Mouse (Mus musculus) heart, adult 8-10 months (tissue): Measurements from ENCODE around the gene Smim15. TPM values are rescaled to one million over a fixed set of nuclear protein-coding genes. Genes with fewer than 3 reads are reported as not detected.
A peak's percentile ranks its signal among the peaks of the same experiment; 100 is the strongest.

ENCODE experiments used
- DNase-seq: peaks from one replicate; pipeline ENCODE4 v3.0.0; 2022; ENCODE audit warnings: low spot score
- total RNA-seq, 4 experiments: library from RNA; stranded (reverse); gene quantifications; 2 replicates each; pipeline ENCODE4 v1.2.4; 2022

The Smim15 gene
- total RNA-seq, 4 experiments from 2014 or later, result 18.8 to 24.6 (median 20.2) TPM

DNA sequence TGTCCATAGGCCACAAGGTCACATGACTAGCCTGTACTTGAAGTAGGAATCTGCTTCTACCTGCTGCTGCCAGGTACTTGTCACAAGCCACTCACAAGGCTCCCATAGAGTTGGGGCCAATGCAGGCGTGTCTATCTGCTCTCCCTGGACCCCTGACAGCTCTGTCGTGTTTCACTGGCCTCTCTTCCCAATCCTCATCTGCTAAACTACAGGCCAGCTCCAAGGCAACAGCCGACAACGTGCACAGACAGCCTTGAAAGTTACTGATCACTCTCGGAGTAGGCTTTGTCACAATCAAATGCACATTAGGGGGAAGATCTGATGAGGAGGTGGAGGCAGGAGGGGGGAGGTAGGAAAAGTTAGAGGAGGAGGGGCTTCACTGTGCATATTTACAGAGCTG is 18.7 kb downstream of the Smim15 start:
- no peak for DNase-seq

DNA sequence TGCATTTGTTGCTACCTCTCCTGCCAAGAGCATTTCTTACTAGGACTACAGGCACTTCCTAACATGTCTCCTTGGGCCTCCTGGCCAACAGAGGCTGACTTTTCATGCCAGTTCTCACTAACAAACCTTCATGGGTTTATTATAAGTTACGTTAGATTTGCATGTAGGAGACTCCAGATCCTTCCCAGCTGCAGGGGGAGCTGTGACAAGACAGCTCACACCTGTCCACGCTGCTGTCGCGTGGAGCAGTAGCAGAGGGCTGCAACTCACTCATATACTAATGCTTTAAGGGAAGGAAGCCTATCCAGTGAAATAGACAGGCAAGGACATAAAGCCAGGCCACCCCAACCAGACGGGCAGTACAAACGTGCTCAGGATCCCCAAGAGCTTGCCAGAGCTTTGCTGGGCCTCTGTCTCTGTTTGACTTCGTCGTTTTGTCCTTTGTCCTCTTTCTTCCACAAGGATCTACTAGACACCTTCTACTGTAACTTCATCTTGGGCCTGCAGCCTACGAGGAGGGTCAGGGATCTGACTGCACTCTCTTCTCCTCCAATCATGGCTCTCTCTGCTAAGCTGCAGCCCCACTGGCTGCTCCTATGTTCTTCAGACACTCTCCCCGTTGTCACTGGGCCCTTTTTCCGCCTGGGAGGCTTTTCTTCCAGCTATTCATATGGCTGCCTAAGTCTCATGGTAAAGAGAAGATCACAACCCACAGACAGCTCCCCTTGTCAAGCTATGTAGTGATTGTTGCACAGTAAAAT is 19.3 kb downstream of the Smim15 start:
- no peak for DNase-seq

DNA sequence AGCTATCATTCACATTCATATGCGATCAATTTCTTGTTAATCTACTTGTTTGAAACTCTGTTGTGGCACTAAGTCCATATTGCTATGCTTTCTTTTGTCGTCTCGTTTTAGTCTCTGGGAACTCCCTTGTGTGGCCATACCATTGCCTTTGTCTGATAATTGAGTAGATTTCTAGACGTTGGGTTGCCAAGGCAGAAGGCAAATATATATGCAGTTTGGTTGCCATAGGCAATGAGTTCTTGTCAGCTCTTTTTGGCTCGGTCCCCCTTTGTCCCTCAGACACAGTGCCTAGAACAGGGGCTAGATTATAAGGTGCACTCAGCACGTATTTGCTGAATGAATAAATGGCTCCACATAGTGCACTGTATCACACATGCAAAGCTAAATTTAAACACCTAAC is 20.1 kb downstream of the Smim15 start:
- DNase-seq, result no peak

DNA sequence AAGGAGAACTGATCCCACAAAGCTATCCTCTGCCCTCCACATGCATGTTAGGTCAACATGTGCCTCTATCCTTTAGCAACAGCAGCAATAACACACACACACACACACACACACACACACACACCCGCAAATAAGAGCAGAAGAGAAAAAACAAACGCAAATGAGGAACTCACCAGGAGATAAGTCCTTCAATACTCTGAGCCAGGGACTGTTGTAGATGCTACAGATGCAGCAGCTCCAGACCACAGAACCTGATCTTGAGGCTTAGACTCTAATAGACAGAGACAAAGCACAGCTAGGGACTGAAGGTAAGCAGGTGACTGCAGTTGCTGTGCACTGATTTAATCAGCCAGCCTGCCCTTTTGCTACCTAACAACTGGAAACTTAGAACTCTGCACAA is 21.8 kb downstream of the Smim15 start:
- no peak for DNase-seq

DNA sequence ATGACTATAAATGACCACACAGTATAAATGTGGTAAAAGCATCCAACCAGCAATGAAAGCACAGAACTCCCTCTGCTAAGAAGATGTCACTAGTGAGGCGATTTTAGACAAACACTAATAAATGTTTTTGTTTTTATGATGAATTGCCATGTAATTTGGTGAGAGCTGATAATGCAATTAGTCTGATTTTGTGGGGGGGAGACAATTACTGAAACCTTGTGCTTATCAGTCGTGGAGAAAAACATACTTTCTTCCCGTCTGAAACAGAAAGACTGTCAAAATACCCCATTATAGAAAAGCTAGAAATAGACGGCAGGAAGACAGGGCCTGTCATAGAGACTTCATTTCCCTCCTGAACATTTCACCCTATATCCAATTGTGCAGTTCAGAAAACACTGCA is 24.9 kb downstream of the Smim15 start:
- DNase-seq, result no peak

DNA sequence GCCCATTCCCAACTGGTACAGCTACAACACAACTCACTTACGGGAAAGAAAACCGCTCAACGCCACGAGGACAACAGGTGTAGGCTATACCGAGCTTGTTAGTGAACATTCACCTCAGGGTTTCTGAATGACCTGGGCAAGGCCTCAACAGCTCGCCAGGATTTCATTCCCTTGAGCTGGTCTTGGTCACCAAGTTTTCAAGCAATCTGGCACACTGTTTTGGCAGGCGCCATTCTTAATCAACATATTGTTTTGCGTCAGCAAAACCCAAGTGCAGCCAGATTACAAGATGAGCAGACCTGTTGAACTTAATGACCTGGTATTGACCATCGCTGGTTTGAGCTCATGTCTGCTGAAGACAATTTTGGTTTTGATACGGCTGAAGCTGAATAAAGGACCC is 25.9 kb downstream of the Smim15 start:
- no peak for DNase-seq

DNA sequence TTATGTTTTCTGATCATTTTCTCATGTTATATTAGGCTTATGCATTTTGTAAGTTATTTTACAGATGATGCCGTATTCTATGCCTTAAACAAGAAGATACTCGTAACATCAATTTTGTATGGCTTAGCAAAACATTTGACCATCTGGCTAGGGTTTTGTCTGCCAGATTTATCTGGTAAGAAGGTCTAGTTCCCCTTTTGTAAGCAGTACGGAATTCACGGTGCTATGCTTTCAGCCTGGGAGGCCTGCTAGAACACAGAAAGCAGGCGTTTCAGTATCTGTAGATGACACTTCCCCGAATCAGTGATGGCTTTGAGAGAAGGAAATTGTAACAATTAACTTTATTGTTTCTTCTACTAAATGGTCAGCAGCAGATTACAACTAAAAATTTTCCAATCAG is 33.2 kb downstream of the Smim15 start:
- no peak for DNase-seq

DNA sequence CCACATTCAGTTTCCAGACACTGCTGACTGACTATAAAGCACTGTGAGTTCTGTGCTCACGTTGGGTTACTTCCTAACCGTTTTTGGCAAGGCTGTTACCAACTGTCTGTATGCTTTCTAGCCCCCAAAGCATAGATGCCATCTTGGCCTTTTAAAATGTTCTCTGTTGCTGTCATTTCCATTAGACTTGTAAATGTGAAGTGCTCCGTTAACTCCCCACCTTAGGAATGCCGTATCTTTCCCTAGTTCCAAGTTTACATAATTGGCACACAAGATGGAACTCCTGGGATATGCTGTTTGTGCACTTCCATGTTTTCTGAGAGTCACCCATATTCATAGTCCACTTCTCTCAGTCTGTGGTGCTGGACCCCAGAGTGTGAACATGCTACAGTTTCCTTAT is 33.7 kb downstream of the Smim15 start:
- DNase-seq, result no peak

DNA sequence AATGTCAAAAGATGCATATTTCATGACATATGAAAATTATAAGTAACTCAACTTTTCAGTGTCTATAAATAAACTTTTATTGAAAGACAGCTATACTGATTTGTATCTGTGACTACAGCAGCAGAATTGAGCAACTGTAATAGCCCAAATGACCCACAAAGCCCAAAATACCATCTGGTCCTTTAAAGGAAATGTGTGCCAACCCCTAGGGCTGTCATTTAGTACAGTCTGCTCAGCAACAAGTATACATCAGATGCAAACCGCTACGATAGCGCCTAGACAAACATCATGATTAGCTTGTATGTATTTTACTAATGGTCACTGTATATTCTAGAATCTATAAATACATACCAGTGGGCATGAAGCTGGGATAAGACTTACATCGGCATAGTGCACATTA is 39.8 kb downstream of the Smim15 start:
- DNase-seq, result no peak

DNA sequence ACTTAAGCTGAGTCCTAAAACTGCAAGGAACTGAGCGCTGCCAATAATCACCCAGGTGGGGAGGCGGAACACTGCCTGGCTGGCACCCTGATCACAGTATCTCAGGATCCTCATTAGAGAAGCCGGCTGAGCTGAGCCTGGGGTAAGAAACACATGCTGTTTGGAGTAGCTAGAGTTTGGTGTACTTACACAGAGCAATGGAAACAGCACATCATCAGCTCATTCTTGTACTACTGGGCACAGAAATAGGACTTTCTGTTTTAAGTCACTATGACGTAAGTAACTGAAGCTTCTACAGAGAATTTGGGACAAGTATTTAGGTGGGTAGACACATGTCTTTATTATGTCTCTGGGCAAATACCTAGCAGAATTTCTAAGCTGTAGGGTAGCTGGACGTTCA is 41.8 kb downstream of the Smim15 start:
- DNase-seq, result no peak

DNA sequence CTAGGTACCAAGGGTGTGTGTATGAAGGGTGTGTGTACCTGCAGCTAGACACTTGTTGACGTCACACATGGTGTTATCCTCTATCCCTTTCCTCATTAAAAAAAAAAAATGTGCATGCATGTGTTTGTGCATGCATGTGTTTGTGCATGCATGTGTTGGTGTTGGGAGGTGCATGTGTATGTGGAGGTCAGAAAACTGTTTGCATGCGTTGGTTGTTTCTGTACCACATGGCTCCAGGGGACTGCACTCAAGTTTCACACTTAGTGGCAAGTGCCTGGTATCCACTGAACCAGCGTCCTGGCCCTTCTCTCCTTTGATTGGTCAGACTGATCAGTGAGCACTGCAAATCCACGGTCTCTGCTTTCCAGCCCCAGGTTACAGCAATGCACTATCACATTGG is 42.5 kb downstream of the Smim15 start:
- DNase-seq, result no peak

DNA sequence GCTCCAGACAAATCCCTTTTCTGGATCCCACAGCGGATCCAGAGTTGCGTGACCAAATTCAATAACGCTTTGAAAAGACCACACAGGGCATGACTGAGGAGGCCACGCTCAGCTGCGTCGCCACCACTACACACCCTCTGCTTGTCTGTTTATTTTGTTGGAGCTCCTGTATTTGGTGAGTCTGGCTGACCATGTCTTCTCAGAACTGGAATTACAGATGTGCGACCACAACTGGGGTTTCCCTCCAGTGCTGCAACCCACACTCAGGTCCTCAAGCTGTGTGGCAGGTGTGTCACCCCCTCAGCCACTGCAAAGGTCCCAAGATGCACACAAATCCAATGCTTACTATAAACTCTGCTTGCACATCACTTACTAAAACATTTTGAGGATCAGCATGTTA is 48.0 kb downstream of the Smim15 start:
- DNase-seq, result no peak

DNA sequence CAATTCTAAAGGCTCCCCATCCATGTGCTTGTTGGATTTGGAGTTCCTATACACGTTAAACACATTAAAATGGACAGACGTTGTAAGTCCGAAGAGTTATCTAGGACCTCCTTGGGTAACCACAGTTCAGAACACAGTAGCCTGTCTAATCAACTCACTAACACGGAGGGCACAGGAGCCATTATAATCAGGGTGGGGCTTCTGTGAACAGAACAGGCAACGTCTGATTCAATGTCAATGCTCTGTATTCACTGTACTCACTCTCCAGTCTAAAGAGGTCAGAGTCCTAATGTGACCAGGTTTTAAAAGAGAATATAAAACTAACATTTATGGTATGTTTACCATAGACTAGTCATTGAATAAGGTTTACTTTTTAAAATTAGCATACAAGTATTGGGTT is 50.4 kb downstream of the Smim15 start:
- no peak for DNase-seq

DNA sequence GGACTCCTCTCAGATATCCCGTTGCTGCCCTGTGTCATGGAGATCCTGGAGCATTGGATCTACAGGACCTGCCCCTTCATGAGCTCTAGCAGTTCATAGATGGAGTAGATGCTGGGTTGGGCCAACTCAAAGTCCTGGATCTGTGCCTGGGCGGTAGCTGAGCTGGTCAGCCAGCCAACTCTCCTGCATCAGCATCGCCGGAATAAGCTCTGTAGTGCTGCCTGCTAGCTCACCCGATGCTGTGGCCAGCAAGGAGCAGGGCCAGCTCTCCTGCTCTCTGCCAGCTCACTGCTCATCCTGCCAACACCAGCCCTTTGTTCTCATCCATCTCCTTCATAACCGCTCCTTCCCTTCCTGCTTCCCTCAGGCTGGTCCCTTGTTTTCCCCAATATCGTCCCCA is 51.4 kb downstream of the Smim15 start:
- DNase-seq, result peak; percentile 12

DNA sequence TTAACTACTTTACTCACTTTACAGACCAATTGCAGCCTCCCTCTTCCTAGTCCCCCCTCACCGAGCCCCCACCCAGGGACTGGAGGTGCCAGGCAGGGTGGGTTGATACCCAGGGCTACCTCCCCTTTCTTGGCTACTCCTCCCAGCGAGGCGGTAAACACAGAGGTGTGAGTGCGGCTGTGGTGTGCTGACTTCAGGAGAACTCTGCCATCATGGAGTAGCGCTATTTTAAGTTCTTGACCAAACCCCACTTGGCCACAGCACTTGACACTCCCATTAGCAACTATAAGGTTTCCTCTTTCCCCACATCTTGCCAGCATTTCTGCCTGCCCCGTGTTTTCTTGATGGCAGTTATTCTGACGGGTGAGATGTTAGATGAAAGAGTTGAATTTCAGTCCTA is 52.2 kb downstream of the Smim15 start:
- DNase-seq, result no peak

Other genes with a start within 250 kb of the Smim15 start
- 10 to 100 TPM; 23.2 to 34.3 (median 28.8) TPM for gene Ndufaf2, start 114.2 kb downstream of the Smim15 start, total RNA-seq
- 1 to 10 TPM; 4.0 to 8.0 (median 5.6) TPM for gene Ercc8, start 114.3 kb downstream of the Smim15 start, total RNA-seq
- gene Elovl7, start 170.0 kb downstream of the Smim15 start, total RNA-seq, result under 1 TPM; 0.14 to 0.34 (median 0.22) TPM